Mouse (Mus musculus) MEL (cell line): Measurements from ENCODE around the gene Teddm1a. TPM values are rescaled to one million over a fixed set of nuclear protein-coding genes. Genes with fewer than 3 reads are reported as not detected.

Experiments used
- DNase-seq: peaks from one replicate; pipeline ENCODE4 v3.0.0; 2011; ENCODE audit warnings: low read depth, low spot score
- H3K27ac ChIP-seq: 2 replicates; pipeline ENCODE4 v1.5.1; 2012; ENCODE audit warnings: low read depth, mild to moderate bottlenecking, control low read depth, low read length, moderate library complexity; ENCODE audit not compliant: control insufficient read depth
- H3K27me3 ChIP-seq, 2 experiments: fragments of 150-350 bp in 1 of 2; sonication (generic) in 1 of 2; 2 replicates each; pipeline ENCODE4 v1.6.1; 2012; ENCODE audit warnings: low read length in 2 of 2, mild to moderate bottlenecking in 2 of 2, improper control_type of control experiment in 1 of 2, moderate library complexity in 1 of 2; ENCODE audit not compliant: insufficient read depth in 2 of 2, control insufficient read depth in 1 of 2
- H3K36me3 ChIP-seq, 2 experiments: 2 replicates each; pipeline ENCODE4 v1.6.1; 2012 to 2014; ENCODE audit warnings: low read length in 2 of 2, improper control_type of control experiment in 1 of 2, inconsistent platforms in 1 of 2, mild to moderate bottlenecking in 1 of 2; ENCODE audit not compliant: insufficient read depth in 2 of 2, control insufficient read depth in 1 of 2
- H3K4me1 ChIP-seq, 2 experiments: fragments of 150-350 bp in 1 of 2; sonication (generic) in 1 of 2; 2 replicates each; pipeline ENCODE4 v1.6.1; 2012; ENCODE audit warnings: low read length in 2 of 2, improper control_type of control experiment in 1 of 2, mild to moderate bottlenecking in 1 of 2; ENCODE audit not compliant: insufficient read depth in 2 of 2, control insufficient read depth in 1 of 2
- H3K4me3 ChIP-seq, 2 experiments: fragments of 150-350 bp in 1 of 2; sonication (generic) in 1 of 2; 2 replicates each; pipeline ENCODE4 v1.5.1; 2012; ENCODE audit warnings: low read depth in 2 of 2, low read length in 2 of 2, mild to moderate bottlenecking in 2 of 2, moderate library complexity in 2 of 2, control low read depth in 1 of 2, improper control_type of control experiment in 1 of 2; ENCODE audit not compliant: control insufficient read depth in 1 of 2, insufficient read depth in 1 of 2
- H3K79me2 ChIP-seq: 2 replicates; pipeline ENCODE4 v1.6.1; 2012; ENCODE audit warnings: mild to moderate bottlenecking, low read length, moderate library complexity; ENCODE audit not compliant: control insufficient read depth, poor library complexity, insufficient read depth
- H3K9ac ChIP-seq: 2 replicates; pipeline ENCODE4 v1.6.1; 2012; ENCODE audit warnings: low read depth, mild to moderate bottlenecking, control low read depth, low read length, moderate library complexity; ENCODE audit not compliant: control insufficient read depth, poor library complexity, severe bottlenecking
- H3K9me3 ChIP-seq: fragments of 150-350 bp; sonication (generic); replicated peaks from 2 replicates; pipeline ENCODE4 v1.6.1; 2012; ENCODE audit warnings: mild to moderate bottlenecking, low read length, improper control_type of control experiment, moderate library complexity; ENCODE audit not compliant: insufficient read depth
- BHLHE40 ChIP-seq: IDR thresholded peaks from 2 replicates; pipeline ENCODE4 v1.6.1; 2012; ENCODE audit warnings: low read depth, mild to moderate bottlenecking, inconsistent platforms, low read length, improper control_type of control experiment, borderline replicate concordance
- CHD2 ChIP-seq: IDR thresholded peaks from 2 replicates; pipeline ENCODE4 v1.6.1; 2011; ENCODE audit warnings: low read length, improper control_type of control experiment
- CTCF ChIP-seq, 3 experiments: IDR thresholded peaks in 2 of 3; conservative IDR thresholded peaks in 1 of 3; 2 replicates each; pipeline ENCODE4 v1.5.1; 2011 to 2012; ENCODE audit warnings: low read length in 3 of 3, low read depth in 2 of 3, mild to moderate bottlenecking in 2 of 3, improper control_type of control experiment in 1 of 3, inconsistent platforms in 1 of 3, mixed read lengths in 1 of 3, moderate library complexity in 1 of 3; ENCODE audit not compliant: control insufficient read depth in 1 of 3, insufficient read depth in 1 of 3, poor library complexity in 1 of 3, severe bottlenecking in 1 of 3
- ELF1 ChIP-seq: IDR thresholded peaks from 2 replicates; pipeline ENCODE4 v1.6.1; 2014; ENCODE audit warnings: low read depth, mild to moderate bottlenecking, inconsistent platforms, low read length, improper control_type of control experiment, moderate library complexity
- EP300 ChIP-seq, 2 experiments: IDR thresholded peaks; 2 replicates each; pipeline ENCODE4 v1.6.1; 2011; ENCODE audit warnings: improper control_type of control experiment in 2 of 2, low read length in 2 of 2, low read depth in 1 of 2, mild to moderate bottlenecking in 1 of 2
- ETS1 ChIP-seq: IDR thresholded peaks from 2 replicates; pipeline ENCODE4 v1.6.1; 2012; ENCODE audit warnings: low read depth, mild to moderate bottlenecking, inconsistent platforms, low read length, improper control_type of control experiment, moderate library complexity
- GABPA ChIP-seq: IDR thresholded peaks from 2 replicates; pipeline ENCODE4 v1.6.1; 2012; ENCODE audit warnings: low read depth, mild to moderate bottlenecking, inconsistent platforms, low read length, improper control_type of control experiment, moderate library complexity
- GATA1 ChIP-seq: IDR thresholded peaks from 2 replicates; pipeline ENCODE4 v1.6.1; 2011; ENCODE audit warnings: low read depth, low read length, improper control_type of control experiment
- HCFC1 ChIP-seq: IDR thresholded peaks from 2 replicates; pipeline ENCODE4 v1.6.1; 2012; ENCODE audit warnings: low read depth, mild to moderate bottlenecking, inconsistent platforms, low read length, improper control_type of control experiment, moderate library complexity
- JUND ChIP-seq: IDR thresholded peaks from 2 replicates; pipeline ENCODE4 v1.6.1; 2011; ENCODE audit warnings: low read depth, mild to moderate bottlenecking, improper control_type of control experiment, low read length
- KAT2A ChIP-seq: conservative IDR thresholded peaks from 2 replicates; pipeline ENCODE4 v1.6.1; 2012; ENCODE audit warnings: low read depth, low read length, improper control_type of control experiment, inconsistent platforms
- MAFK ChIP-seq: IDR thresholded peaks from 2 replicates; pipeline ENCODE4 v1.6.1; 2011; ENCODE audit warnings: low read depth, mild to moderate bottlenecking, low read length, improper control_type of control experiment, borderline replicate concordance
- MAX ChIP-seq: IDR thresholded peaks from 2 replicates; pipeline ENCODE4 v1.6.1; 2011; ENCODE audit warnings: low read length, improper control_type of control experiment
- MAZ ChIP-seq: IDR thresholded peaks from 2 replicates; pipeline ENCODE4 v1.6.1; 2012; ENCODE audit warnings: low read depth, mild to moderate bottlenecking, inconsistent platforms, low read length, improper control_type of control experiment
- MEF2A ChIP-seq: IDR thresholded peaks from 2 replicates; pipeline ENCODE4 v1.6.1; 2014; ENCODE audit warnings: low read depth, mild to moderate bottlenecking, inconsistent platforms, low read length, improper control_type of control experiment; ENCODE audit not compliant: poor library complexity, insufficient replicate concordance, severe bottlenecking; ENCODE audit errors: extremely low read depth
- MXI1 ChIP-seq: IDR thresholded peaks from 2 replicates; pipeline ENCODE4 v1.6.1; 2011; ENCODE audit warnings: mild to moderate bottlenecking, low read depth, low read length, improper control_type of control experiment
- NELFE ChIP-seq: IDR thresholded peaks from 2 replicates; pipeline ENCODE4 v1.6.1; 2011; ENCODE audit warnings: low read depth, low read length, improper control_type of control experiment
- POLR2A ChIP-seq, 2 experiments: IDR thresholded peaks; 2 replicates each; pipeline ENCODE4 v1.6.1; 2011 to 2012; ENCODE audit warnings: low read length in 2 of 2, mild to moderate bottlenecking in 2 of 2, control low read depth in 1 of 2, improper control_type of control experiment in 1 of 2, low read depth in 1 of 2, moderate library complexity in 1 of 2; ENCODE audit not compliant: control insufficient read depth in 1 of 2, insufficient read depth in 1 of 2, poor library complexity in 1 of 2
- POLR2AphosphoS2 ChIP-seq: IDR thresholded peaks from 2 replicates; pipeline ENCODE4 v1.6.1; 2011; ENCODE audit warnings: low read length, improper control_type of control experiment
- RCOR1 ChIP-seq: IDR thresholded peaks from 2 replicates; pipeline ENCODE4 v1.6.1; 2012; ENCODE audit warnings: low read depth, mild to moderate bottlenecking, inconsistent platforms, low read length, improper control_type of control experiment
- SMC3 ChIP-seq: IDR thresholded peaks from 2 replicates; pipeline ENCODE4 v1.6.1; 2011; ENCODE audit warnings: low read depth, low read length, improper control_type of control experiment
- TAL1 ChIP-seq: IDR thresholded peaks from 2 replicates; pipeline ENCODE4 v1.6.1; 2012; ENCODE audit warnings: mild to moderate bottlenecking, inconsistent platforms, low read length, moderate library complexity, mixed read lengths
- TBP ChIP-seq: IDR thresholded peaks from 2 replicates; pipeline ENCODE4 v1.8.0; 2011; ENCODE audit warnings: low read depth, low read length, improper control_type of control experiment
- TCF12 ChIP-seq: IDR thresholded peaks from 2 replicates; pipeline ENCODE4 v1.6.1; 2014; ENCODE audit warnings: low read depth, mild to moderate bottlenecking, inconsistent platforms, low read length, improper control_type of control experiment, moderate library complexity
- USF1 ChIP-seq: IDR thresholded peaks from 2 replicates; pipeline ENCODE4 v1.6.1; 2014; ENCODE audit warnings: low read depth, mild to moderate bottlenecking, inconsistent platforms, low read length, improper control_type of control experiment, moderate library complexity
- USF2 ChIP-seq, 2 experiments: IDR thresholded peaks; 2 replicates each; pipeline ENCODE4 v1.6.1; 2011 to 2012; ENCODE audit warnings: improper control_type of control experiment in 2 of 2, low read length in 2 of 2, borderline replicate concordance in 1 of 2, inconsistent platforms in 1 of 2, low read depth in 1 of 2, mild to moderate bottlenecking in 1 of 2; ENCODE audit not compliant: insufficient read depth in 1 of 2
- ZKSCAN1 ChIP-seq: IDR thresholded peaks from 2 replicates; pipeline ENCODE4 v1.6.1; 2012; ENCODE audit warnings: low read depth, mild to moderate bottlenecking, inconsistent platforms, low read length, improper control_type of control experiment, moderate library complexity
- ZMIZ1 ChIP-seq: IDR thresholded peaks from 2 replicates; pipeline ENCODE4 v1.6.1; 2012; ENCODE audit warnings: low read depth, mild to moderate bottlenecking, inconsistent platforms, low read length, improper control_type of control experiment, moderate library complexity
- polyA plus RNA-seq, 2 experiments: library from polyadenylated mRNA; stranded (reverse) in 1 of 2; unstranded in 1 of 2; fragments of >175 nt in 1 of 2; fragments of >200 nt in 1 of 2; gene quantifications; 2 replicates each; pipeline versions ENCODE4 v1.2.1 to v1.2.4; 2012; ENCODE audit warnings: low replicate concordance in 2 of 2, low read depth in 1 of 2; ENCODE audit not compliant: insufficient read length in 2 of 2, insufficient read depth in 1 of 2, missing spikeins in 1 of 2
- total RNA-seq: library from RNA; depleted of rRNA; stranded (reverse); fragments of 300-350 nt; gene quantifications from 2 replicates; pipeline ENCODE4 v1.2.3, GENCODE M21; 2012

Teddm1a gene
- total and polyA plus RNA-seq, 3 experiments: not detected

DNA sequence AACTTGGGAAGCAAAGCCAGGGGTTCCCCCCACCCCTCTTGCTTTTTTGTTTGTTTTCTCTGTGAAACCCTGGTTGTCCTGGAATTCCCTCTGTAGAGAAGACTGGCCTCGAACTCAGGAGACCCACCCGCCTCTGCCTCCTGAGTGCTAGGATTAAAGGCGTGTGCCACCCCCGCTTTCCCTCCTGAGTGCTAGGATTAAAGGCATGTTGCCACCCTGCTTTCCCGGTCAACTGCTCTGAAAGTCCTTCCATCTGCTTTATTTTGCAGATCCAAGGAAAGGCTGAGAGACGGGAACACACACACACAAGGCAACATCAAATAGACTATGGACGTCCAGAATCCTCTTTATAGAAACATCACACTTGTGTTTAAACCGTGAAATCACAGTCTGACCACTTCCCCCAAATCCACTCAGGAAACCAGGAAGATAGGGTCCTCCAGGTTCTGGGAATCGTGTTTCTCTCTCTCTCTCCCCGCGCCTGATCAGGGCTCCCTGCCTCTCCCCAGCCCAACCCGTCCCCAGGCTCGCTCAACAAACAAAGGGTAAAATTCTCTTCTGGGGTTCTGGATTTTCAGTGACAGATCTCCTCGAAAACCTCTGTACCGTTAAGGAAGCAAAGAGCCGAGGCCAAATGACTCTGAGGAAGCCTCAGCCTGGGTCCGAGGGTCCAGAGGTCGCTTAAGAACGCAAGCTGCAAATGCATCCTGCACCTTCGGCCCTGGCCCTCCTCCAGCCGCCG, 7.6 kb downstream of the Teddm1a start:
- H3K9ac ChIP-seq: peak overlapping the region; percentile 63
- H3K4me1 ChIP-seq: peaks cover 0 to 10% of the 10 kb centered on the region in 2 experiments; a peak in 2 of 4 replicates
- no peak for DNase-seq
- no peaks in the 10 kb centered on the region for H3K27me3 ChIP-seq
- H3K36me3 ChIP-seq: peaks cover 5 to 6% of the 10 kb centered on the region in 2 experiments; a peak in 3 of 4 replicates
- 0 out of 2 replicates have a peak overlapping the region, but pooled peaks have one; percentile 26 for H3K27ac ChIP-seq
- no peak for TF ChIP-seq HCFC1
- TF ChIP-seq RCOR1: 0 out of 2 replicates have a peak, but pooled peaks have one; percentile 6
- H3K4me3 ChIP-seq: peak overlapping the region; percentile 64 to 80
- H3K79me2 ChIP-seq: peaks cover 15% of the 10 kb centered on the region
- no peaks in the 10 kb centered on the region for H3K9me3 ChIP-seq

DNA sequence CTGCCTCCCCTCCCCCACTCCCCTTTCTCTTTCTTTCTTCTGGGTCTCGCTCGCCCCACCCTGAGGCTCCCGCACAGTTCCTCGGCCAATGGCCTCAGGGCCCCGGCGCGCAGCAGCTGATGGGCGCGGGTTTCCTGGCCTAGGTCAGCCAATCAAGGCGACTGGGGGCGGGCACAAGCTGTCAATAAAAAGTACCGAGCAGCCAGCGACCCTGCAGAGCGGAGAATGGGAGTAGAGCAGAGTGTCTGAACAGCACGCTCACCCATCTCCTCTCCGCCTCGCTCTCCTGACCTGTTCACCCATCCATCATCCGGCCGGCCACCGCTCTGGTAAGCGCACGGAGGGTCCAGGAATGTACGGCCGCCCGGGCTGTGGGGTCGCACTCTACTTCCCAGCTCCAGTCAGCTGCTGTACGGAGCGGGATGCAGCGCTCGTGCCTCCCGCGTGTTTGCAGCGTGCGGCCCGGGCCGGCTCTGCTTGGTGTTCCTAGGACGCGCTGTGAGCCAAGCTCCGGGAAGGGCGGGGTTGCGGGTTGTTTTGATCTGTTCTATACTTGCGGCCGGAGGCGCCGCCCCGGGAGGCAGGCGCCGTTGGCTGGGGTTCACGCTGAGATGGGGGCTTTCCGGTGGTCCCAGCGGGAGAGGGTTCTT, 8.3 kb downstream of the Teddm1a start, which contains the start of the genes Glul and Teddm2:
Gene Glul, plus strand, starts transcription at position 214 of the 650 bp plus-strand sequence.
Gene Teddm2, minus strand, starts transcription at position 498 of the 650 bp plus-strand sequence.
- no peaks in the 10 kb centered on the region for H3K27me3 ChIP-seq
- DNase-seq: peak; percentile 95
- peak within 1 kb of the TSS; percentile 45 for H3K27ac ChIP-seq
- peaks cover 15% of the 10 kb centered on the region for H3K79me2 ChIP-seq
- peak within 1 kb of the TSS; percentile 84 for H3K9ac ChIP-seq
- H3K4me1 ChIP-seq: peaks cover 0 to 10% of the 10 kb centered on the region in 2 experiments; a peak in 2 of 4 replicates
- H3K36me3 ChIP-seq: peaks cover 5 to 6% of the 10 kb centered on the region in 2 experiments; a peak in 3 of 4 replicates
- no peaks in the 10 kb centered on the region for H3K9me3 ChIP-seq
- peak within 1 kb of the TSS; percentile 69 to 83 for H3K4me3 ChIP-seq
- TF ChIP-seq NELFE (peak; percentile 96), ZKSCAN1 (no peak), BHLHE40 (peak; percentile 38; the same call in 1 of the 2 replicates), CHD2 (peak; percentile 69), USF2 (IDR thresholded peaks at IDR 0.05; ENCODE audit: borderline replicate concordance in 1 of 2, insufficient read depth in 1 of 2, low read depth in 1 of 2, low read length in 2 of 2) (no peak), MXI1 (peak; percentile 71), ELF1 (peak; percentile 38; the same call in 1 of the 2 replicates), POLR2A (IDR thresholded peaks at IDR 0.05; ENCODE audit: control insufficient read depth in 1 of 2, insufficient read depth in 1 of 2, low read depth in 1 of 2, low read length in 2 of 2, poor library complexity in 1 of 2) (peak; percentile 98 to 99), EP300 (IDR thresholded peaks at IDR 0.05; ENCODE audit: low read depth in 1 of 2, low read length in 2 of 2) (no peak), RCOR1 (no peak), KAT2A (no peak), SMC3 (0 out of 2 replicates have a peak, but pooled peaks have one; percentile 9), GABPA (no peak), ZMIZ1 (peak; percentile 99), POLR2AphosphoS2 (peak; percentile 97), JUND (no peak), HCFC1 (peak; percentile 52; the same call in 1 of the 2 replicates), CTCF (IDR thresholded peaks at IDR 0.05 in 2 of 3, conservative IDR thresholded peaks at IDR 0.05 in 1 of 3; ENCODE audit: control insufficient read depth in 1 of 3, insufficient read depth in 1 of 3, low read depth in 2 of 3, low read length in 3 of 3, poor library complexity in 1 of 3, severe bottlenecking in 1 of 3) (no peak), TCF12 (peak; percentile 60), MAFK (no peak), TAL1 (no peak), TBP (peak; percentile 97), USF1 (peak; percentile 37; the same call in 1 of the 2 replicates), MAZ (peak; percentile 65; the same call in 1 of the 2 replicates), ETS1 (peak; percentile 44; the same call in 1 of the 2 replicates), MAX (no peak; the same call in 1 of the 2 replicates), MEF2A (no peak), GATA1 (no peak)
